Mouse (Mus musculus) cerebellum, postnatal 4 days (tissue): ENCODE measurements around the gene Traf3ip2.

Experiments
- DNase-seq, 2 experiments: peaks; one replicate each; pipeline ENCODE4 v3.0.0; 2022; ENCODE audit warnings: low spot score in 2 of 2, mixed read lengths in 1 of 2

Traf3ip2 gene

DNA sequence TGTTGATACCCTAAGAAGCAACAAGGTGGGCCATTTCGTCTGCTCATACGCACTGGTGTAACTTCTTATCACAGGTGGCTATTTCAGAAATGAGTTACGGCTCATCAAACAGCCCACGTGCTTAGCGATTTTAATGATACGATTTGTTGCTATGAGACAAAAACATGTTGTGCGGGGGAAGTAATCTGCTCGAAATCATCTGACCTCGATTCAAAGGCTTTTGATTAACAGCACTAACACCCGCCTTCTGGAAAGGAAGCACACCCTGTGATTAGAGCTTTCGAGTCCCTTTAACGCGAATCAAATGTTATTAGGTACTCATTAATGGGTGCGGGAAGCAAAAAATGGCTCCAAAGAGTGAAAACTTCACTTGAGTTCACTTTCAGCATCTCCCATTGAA, 18.9 kb downstream of the Traf3ip2 start:
- no peak for DNase-seq

DNA sequence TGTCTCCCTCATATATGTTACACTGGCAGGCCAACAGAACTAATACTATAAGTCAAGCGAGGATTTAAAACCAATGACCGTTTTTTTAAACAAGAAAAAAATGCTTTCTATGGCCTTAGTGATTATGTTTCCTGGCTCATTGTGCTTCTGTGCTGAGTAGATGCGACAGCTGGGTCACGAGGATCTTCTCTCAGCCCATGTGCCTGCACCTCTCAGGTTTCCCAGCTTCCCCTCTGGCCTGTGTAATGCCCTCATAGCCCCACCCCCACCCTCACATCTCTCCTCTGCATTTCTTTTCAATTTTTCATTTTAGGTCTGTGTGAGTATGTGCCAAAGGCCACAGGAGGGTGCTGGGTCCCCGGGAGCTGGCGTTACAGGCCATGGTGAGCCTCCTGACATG, 20.6 kb downstream of the Traf3ip2 start:
- DNase-seq = no peak

DNA sequence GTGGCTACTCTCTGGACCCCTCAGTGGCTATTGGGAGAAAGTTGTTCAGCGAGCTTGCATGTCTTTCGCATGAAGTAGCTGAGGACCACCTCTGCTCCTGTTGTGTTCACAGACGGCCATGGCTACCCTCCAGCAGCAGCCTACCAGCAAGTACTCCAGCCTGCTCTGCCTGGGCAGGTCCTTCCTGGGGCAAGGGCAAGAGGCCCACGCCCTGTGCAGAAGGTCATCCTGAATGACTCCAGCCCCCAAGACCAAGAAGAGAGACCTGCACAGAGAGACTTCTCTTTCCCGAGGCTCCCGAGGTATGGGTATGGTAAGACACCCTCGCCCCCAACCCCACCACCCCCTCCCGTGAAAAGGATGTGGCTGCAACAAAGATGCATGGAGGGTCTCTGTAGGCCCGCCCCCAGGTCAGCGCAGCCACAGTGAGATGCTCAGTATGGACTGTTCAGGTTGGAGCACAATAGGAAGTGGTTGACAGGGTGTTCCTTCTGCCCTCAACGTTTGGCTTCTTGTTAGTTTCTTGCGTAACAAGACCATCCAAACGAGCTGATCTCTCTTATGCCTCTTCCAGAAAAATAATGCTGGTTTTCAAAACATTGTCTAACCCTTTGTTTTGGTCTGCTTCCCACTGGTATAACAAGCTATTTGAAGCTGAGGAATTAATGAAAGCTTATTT, 21.8 kb downstream of the Traf3ip2 start:
- no peak for DNase-seq

GRCm38 (mm10) chr10:39638862-39639261, 26.1 kb downstream of the Traf3ip2 start:
- DNase-seq = no peak

DNA sequence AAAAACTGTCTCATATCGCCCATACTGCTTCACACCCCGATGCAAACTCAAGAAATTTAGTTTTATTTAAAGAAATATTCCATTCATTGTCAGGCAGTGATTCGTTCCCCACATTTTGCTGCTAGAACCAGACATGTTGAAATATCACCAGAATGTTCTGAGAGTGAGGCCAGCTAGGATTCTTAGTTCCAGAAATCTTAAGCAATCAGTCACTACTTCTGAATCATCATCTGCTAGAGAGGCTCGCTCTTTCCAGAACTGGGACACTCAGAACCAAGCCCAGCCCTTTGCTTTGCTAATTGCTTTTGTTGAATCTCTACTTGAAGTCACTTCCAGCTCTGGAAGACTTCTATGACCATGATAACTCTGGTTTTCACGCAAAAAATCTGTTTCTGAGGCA, 27.0 kb downstream of the Traf3ip2 start:
- no peak for DNase-seq

DNA sequence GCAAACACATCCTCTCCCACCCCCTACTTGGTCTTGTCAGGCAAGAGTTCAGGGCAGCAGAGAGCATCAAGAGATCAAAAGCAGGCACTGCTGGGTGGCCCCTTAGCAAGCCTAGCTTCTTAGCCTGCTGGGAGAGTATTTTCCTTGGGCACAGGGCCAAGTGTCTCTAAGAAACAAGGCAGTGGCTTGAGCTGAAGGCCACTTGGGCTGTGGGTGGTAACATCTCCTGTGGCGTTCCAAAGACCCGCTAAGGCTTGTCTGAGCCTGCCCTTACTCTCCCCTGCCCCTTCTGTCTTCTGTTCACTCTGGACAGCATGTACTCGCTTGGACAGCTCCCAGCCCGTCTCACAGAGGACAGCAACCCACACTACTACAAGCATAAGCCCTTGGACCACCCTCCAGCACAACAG, 28.1 kb downstream of the Traf3ip2 start:
- DNase-seq = peak in 1 of 2 experiments; percentile 41

- DNase-seq = no peak
Observed at GRCm38 (mm10) chr10:39645789-39646628, 33.3 kb downstream of the Traf3ip2 start.

GRCm38 (mm10) chr10:39646629-39647019, 33.9 kb downstream of the Traf3ip2 start:
- DNase-seq = peak in 1 of 2 experiments; percentile 59

DNA sequence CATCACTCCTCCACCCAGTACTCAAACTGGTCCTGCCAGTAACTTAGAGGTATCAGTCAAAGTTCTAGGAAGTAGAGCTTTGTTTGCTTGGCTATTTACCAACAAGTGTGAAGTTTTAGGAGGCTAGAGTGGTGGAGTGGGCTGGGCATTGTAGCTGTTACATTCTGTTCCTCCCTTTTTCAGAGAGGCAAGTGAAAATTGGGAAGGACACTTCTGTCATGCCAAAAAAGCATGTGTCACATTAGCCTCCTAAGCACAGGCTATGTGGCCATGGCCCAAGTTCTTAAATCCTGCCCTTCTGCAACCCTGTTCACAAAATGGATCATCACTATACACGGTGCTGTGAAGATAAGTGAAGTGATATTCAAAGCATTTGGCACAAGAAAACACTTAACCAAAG, 34.4 kb downstream of the Traf3ip2 start:
- DNase-seq = no peak

- DNase-seq = no peak
Observed at GRCm38 (mm10) chr10:39648278-39648677, 35.5 kb downstream of the Traf3ip2 start.

GRCm38 (mm10) chr10:39649550-39649949, 36.8 kb downstream of the Traf3ip2 start:
- DNase-seq = no peak

- DNase-seq = no peak
Observed at GRCm38 (mm10) chr10:39650316-39650715, 37.6 kb downstream of the Traf3ip2 start.

- DNase-seq = no peak
Observed at GRCm38 (mm10) chr10:39654001-39654416, 41.3 kb downstream of the Traf3ip2 start.

DNA sequence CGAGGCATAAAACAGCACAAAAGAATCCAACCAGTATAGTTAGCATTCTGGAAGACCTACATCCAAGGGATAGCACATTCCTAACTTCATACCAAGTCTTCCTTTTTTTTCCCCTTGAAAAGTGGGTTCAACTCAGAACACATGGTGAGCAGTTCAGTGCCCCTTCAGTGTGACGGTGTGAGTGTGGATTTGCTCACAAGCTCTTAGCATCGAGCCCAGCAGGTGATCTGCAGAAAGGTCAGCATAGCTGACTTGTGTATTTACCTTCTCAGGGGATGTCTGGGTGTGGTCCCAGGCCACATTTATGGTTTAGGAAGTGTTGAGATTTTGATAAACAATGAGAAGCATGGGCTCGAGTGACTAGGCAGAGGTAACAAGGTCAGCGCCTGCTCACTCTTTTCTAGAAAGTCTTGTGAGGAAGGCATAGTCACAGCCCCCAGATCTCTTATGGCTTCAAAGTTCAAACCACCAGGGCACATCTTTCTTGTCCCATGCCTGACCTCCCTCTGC, 46.2 kb downstream of the Traf3ip2 start:
- no peak for DNase-seq

GRCm38 (mm10) chr10:39659411-39660268, 46.9 kb downstream of the Traf3ip2 start:
- DNase-seq = peak in 1 of 2 experiments; percentile 22

GRCm38 (mm10) chr10:39660269-39660655, 47.5 kb downstream of the Traf3ip2 start:
- no peak for DNase-seq

- DNase-seq = no peak
Observed at GRCm38 (mm10) chr10:39660698-39661097, 48.0 kb downstream of the Traf3ip2 start.

- no peak for DNase-seq
Observed at GRCm38 (mm10) chr10:39665071-39665502, 52.4 kb downstream of the Traf3ip2 start.

DNA sequence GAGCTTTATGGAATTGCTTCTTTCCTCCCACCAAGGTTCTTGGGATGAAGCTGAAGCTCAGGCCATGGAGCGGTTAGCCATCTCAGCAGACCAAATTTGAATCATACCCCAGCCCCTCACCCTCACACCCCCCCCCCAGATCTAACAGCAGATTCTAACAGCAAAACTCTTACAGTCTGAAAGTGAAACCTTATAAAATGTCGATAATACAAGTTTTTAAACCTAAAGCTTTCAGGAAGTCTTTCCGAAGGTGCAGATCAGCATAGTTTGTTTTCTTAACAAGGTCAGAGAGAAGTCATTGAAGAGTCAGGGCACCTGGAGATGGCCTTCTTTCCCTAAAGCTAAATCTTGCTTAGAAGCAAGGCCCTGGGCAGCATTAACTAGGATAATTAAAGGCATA, 53.3 kb downstream of the Traf3ip2 start:
- no peak for DNase-seq

DNA sequence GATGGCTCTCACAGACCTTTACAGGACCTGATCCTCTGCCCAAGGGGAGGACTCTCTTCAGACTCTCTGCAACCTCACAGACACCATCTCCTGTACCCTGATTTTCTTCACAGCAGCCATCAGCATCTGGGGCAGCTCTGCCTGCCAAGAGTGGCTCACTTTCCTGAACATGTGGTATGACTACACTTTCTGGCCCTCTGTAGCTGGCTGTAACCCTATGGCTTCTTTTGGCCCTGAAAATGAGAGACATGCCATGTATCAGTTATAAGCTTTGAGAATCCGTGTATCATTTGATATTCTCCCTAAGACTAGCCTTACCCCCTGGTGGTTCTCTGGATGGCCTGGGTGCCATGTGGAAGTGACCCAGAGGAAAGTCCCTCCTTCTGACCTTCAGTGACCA, 58.7 kb downstream of the Traf3ip2 start:
- no peak for DNase-seq

- peak in 1 of 2 experiments; percentile 21 for DNase-seq
Observed at GRCm38 (mm10) chr10:39672547-39673051, 59.9 kb downstream of the Traf3ip2 start.

DNA sequence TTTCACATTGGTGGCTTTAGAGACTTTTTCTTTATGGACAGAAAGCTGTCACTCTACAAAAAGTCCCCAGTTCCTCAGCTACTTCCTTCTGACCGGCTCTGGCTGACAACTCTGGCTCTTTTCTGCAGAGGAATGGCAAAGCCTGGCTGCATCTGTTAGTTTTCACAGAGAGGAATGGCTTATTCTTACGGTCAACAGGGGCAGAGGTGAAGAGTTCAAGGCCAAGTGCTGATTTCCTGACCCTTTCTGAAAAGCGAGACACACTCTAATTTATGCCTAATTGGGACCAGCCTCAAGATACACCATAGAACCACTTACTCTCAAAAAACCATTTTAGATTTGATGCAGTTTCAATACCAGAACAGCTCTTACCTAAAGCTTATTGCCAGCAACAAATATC, 61.4 kb downstream of the Traf3ip2 start:
- no peak for DNase-seq
